Mouse (Mus musculus): ENCODE data around the gene Ago4. TPM values are rescaled to one million over a fixed set of nuclear protein-coding genes. Genes with fewer than 3 reads are reported as not detected.

Gene Ago4
- polyA plus RNA-seq, 1 experiment: 5.1 TPM

- H3K27ac ChIP-seq (ENCODE audit: control insufficient read depth, insufficient read depth, low read depth, low read length): no peak overlapping the region
- peaks cover 13% of the 10 kb centered on the region for H3K4me1 ChIP-seq (ENCODE audit: control insufficient read depth, insufficient read depth, low read length)
- H3K4me3 ChIP-seq (ENCODE audit: control insufficient read depth, low read depth, low read length): peak overlapping the region; percentile 41; the same call in 1 of the 2 replicates
Measured at GRCm38 (mm10) chr4:126464189-126464891, 68.9 kb downstream of the Ago4 start.

GRCm38 (mm10) chr4:126455441-126455840 lies 77.8 kb downstream of the Ago4 start:
- Histone ChIP-seq H3K27ac (ENCODE audit: control insufficient read depth, insufficient read depth, low read depth, low read length) (no peak overlapping the region), H3K4me1 (ENCODE audit: control insufficient read depth, insufficient read depth, low read length) (no peaks in the 10 kb centered on the region), H3K4me3 (ENCODE audit: control insufficient read depth, low read depth, low read length) (no peak overlapping the region), H3K27me3 (ENCODE audit: control insufficient read depth, insufficient read depth, low read length) (no peaks in the 10 kb centered on the region), H3K36me3 (ENCODE audit: control insufficient read depth, insufficient read depth, low read length) (no peaks in the 10 kb centered on the region; the same call in 1 of the 2 replicates)
- TF ChIP-seq CTCF (IDR thresholded peaks at IDR 0.05; ENCODE audit: control insufficient read depth, insufficient read depth, insufficient replicate concordance, low read depth, low read length): no peak
- TF ChIP-seq POLR2A (IDR thresholded peaks at IDR 0.05; ENCODE audit: control insufficient read depth, low read depth, low read length): no peak

More at GRCm38 (mm10) chr4:126464189-126464891, 68.9 kb downstream of the Ago4 start:
- TF ChIP-seq CTCF (IDR thresholded peaks at IDR 0.05; ENCODE audit: control insufficient read depth, insufficient read depth, insufficient replicate concordance, low read depth, low read length) (no peak), POLR2A (IDR thresholded peaks at IDR 0.05; ENCODE audit: control insufficient read depth, low read depth, low read length) (no peak)
- Histone ChIP-seq H3K36me3 (ENCODE audit: control insufficient read depth, insufficient read depth, low read length) (no peaks in the 10 kb centered on the region), H3K27me3 (ENCODE audit: control insufficient read depth, insufficient read depth, low read length) (no peaks in the 10 kb centered on the region)

GRCm38 (mm10) chr4:126454547-126455254 lies 78.6 kb downstream of the Ago4 start:
- Histone ChIP-seq H3K36me3 (ENCODE audit: control insufficient read depth, insufficient read depth, low read length) (no peaks in the 10 kb centered on the region; the same call in 1 of the 2 replicates), H3K4me3 (ENCODE audit: control insufficient read depth, low read depth, low read length) (no peak overlapping the region), H3K27ac (ENCODE audit: control insufficient read depth, insufficient read depth, low read depth, low read length) (no peak overlapping the region), H3K4me1 (ENCODE audit: control insufficient read depth, insufficient read depth, low read length) (no peaks in the 10 kb centered on the region), H3K27me3 (ENCODE audit: control insufficient read depth, insufficient read depth, low read length) (no peaks in the 10 kb centered on the region)
- TF ChIP-seq CTCF (IDR thresholded peaks at IDR 0.05; ENCODE audit: control insufficient read depth, insufficient read depth, insufficient replicate concordance, low read depth, low read length) (no peak), POLR2A (IDR thresholded peaks at IDR 0.05; ENCODE audit: control insufficient read depth, low read depth, low read length) (no peak)

GRCm38 (mm10) chr4:126450268-126450667 lies 83.0 kb downstream of the Ago4 start:
- H3K36me3 ChIP-seq (ENCODE audit: control insufficient read depth, insufficient read depth, low read length): no peaks in the 10 kb centered on the region; the same call in 1 of the 2 replicates
- TF ChIP-seq CTCF (IDR thresholded peaks at IDR 0.05; ENCODE audit: control insufficient read depth, insufficient read depth, insufficient replicate concordance, low read depth, low read length) (no peak), POLR2A (IDR thresholded peaks at IDR 0.05; ENCODE audit: control insufficient read depth, low read depth, low read length) (no peak)
- H3K27me3 ChIP-seq (ENCODE audit: control insufficient read depth, insufficient read depth, low read length): no peaks in the 10 kb centered on the region
- no peak overlapping the region for H3K27ac ChIP-seq (ENCODE audit: control insufficient read depth, insufficient read depth, low read depth, low read length)
- H3K4me3 ChIP-seq (ENCODE audit: control insufficient read depth, low read depth, low read length): no peak overlapping the region
- H3K4me1 ChIP-seq (ENCODE audit: control insufficient read depth, insufficient read depth, low read length): no peaks in the 10 kb centered on the region

- H3K36me3 ChIP-seq (ENCODE audit: control insufficient read depth, insufficient read depth, low read length): no peaks in the 10 kb centered on the region
- H3K4me1 ChIP-seq (ENCODE audit: control insufficient read depth, insufficient read depth, low read length): no peaks in the 10 kb centered on the region
- no peak overlapping the region for H3K27ac ChIP-seq (ENCODE audit: control insufficient read depth, insufficient read depth, low read depth, low read length)
- TF ChIP-seq POLR2A (IDR thresholded peaks at IDR 0.05; ENCODE audit: control insufficient read depth, low read depth, low read length) (no peak), CTCF (IDR thresholded peaks at IDR 0.05; ENCODE audit: control insufficient read depth, insufficient read depth, insufficient replicate concordance, low read depth, low read length) (no peak)
- no peaks in the 10 kb centered on the region for H3K27me3 ChIP-seq (ENCODE audit: control insufficient read depth, insufficient read depth, low read length)
- H3K4me3 ChIP-seq (ENCODE audit: control insufficient read depth, low read depth, low read length): no peak overlapping the region
Measured at GRCm38 (mm10) chr4:126447126-126447525, 86.1 kb downstream of the Ago4 start.

- TF ChIP-seq CTCF (IDR thresholded peaks at IDR 0.05; ENCODE audit: control insufficient read depth, insufficient read depth, insufficient replicate concordance, low read depth, low read length) (no peak), POLR2A (IDR thresholded peaks at IDR 0.05; ENCODE audit: control insufficient read depth, low read depth, low read length) (no peak)
- no peaks in the 10 kb centered on the region for H3K4me1 ChIP-seq (ENCODE audit: control insufficient read depth, insufficient read depth, low read length)
- no peak overlapping the region for H3K27ac ChIP-seq (ENCODE audit: control insufficient read depth, insufficient read depth, low read depth, low read length)
- H3K4me3 ChIP-seq (ENCODE audit: control insufficient read depth, low read depth, low read length): no peak overlapping the region
- H3K27me3 ChIP-seq (ENCODE audit: control insufficient read depth, insufficient read depth, low read length): no peaks in the 10 kb centered on the region
- H3K36me3 ChIP-seq (ENCODE audit: control insufficient read depth, insufficient read depth, low read length): no peaks in the 10 kb centered on the region; the same call in 1 of the 2 replicates
Measured at GRCm38 (mm10) chr4:126444528-126444927, 88.7 kb downstream of the Ago4 start.

Other genes with a start within 250 kb of the Ago4 start
- gene Col8a2, start 246.7 kb downstream of the Ago4 start, polyA plus RNA-seq (2012; rRNA removed): 0.42 and 0.48 TPM in 2 replicates
- gene Adprhl2, start 211.8 kb downstream of the Ago4 start, polyA plus RNA-seq (2012; rRNA removed): 5.8 and 8.1 TPM in 2 replicates
- 507 and 517 TPM in 2 replicates for gene Tekt2, start 207.8 kb downstream of the Ago4 start, polyA plus RNA-seq (2012; rRNA removed)
- 14.7 and 15.5 TPM in 2 replicates for gene Ago3, start 103.9 kb downstream of the Ago4 start, polyA plus RNA-seq (2012; rRNA removed)
- 3.6 and 3.7 TPM in 2 replicates for gene Ago1, start 64.9 kb downstream of the Ago4 start, polyA plus RNA-seq (2012; rRNA removed)
- 1.6 and 2.2 TPM in 2 replicates for gene Clspn, start 23.5 kb upstream of the Ago4 start, polyA plus RNA-seq (2012; rRNA removed)
- 2.2 and 2.4 TPM in 2 replicates for gene 5730409E04Rik, start 76.3 kb upstream of the Ago4 start, polyA plus RNA-seq (2012; rRNA removed)
- gene Psmb2, start 144.2 kb upstream of the Ago4 start, polyA plus RNA-seq (2012; rRNA removed): 66.9 and 77.9 TPM in 2 replicates
- gene Tfap2e, start 202.8 kb upstream of the Ago4 start, polyA plus RNA-seq (2012; rRNA removed): 0.05 and 0.06 TPM in 2 replicates
- gene Ncdn, start 220.0 kb upstream of the Ago4 start, polyA plus RNA-seq (2012; rRNA removed): 6.6 and 6.7 TPM in 2 replicates
- gene AU040320, start 220.1 kb upstream of the Ago4 start, polyA plus RNA-seq (2012; rRNA removed): 74.1 and 79.1 TPM in 2 replicates

All from testis, adult 2 months (tissue).